Mouse (Mus musculus) MEL (cell line): ENCODE results near the gene 4921539E11Rik.

Experiments
- BHLHE40 ChIP-seq: IDR thresholded peaks from 2 replicates; pipeline ENCODE4 v1.6.1; 2012; ENCODE audit warnings: low read depth, mild to moderate bottlenecking, inconsistent platforms, low read length, improper control_type of control experiment, borderline replicate concordance
- CTCF ChIP-seq, 3 experiments: IDR thresholded peaks in 2 of 3; conservative IDR thresholded peaks in 1 of 3; 2 replicates each; pipeline ENCODE4 v1.5.1; 2011 to 2012; ENCODE audit warnings: low read length in 3 of 3, low read depth in 2 of 3, mild to moderate bottlenecking in 2 of 3, improper control_type of control experiment in 1 of 3, inconsistent platforms in 1 of 3, mixed read lengths in 1 of 3, moderate library complexity in 1 of 3; ENCODE audit not compliant: control insufficient read depth in 1 of 3, insufficient read depth in 1 of 3, poor library complexity in 1 of 3, severe bottlenecking in 1 of 3
- EP300 ChIP-seq, 2 experiments: IDR thresholded peaks; 2 replicates each; pipeline ENCODE4 v1.6.1; 2011; ENCODE audit warnings: improper control_type of control experiment in 2 of 2, low read length in 2 of 2, low read depth in 1 of 2, mild to moderate bottlenecking in 1 of 2
- GATA1 ChIP-seq: IDR thresholded peaks from 2 replicates; pipeline ENCODE4 v1.6.1; 2011; ENCODE audit warnings: low read depth, low read length, improper control_type of control experiment
- HCFC1 ChIP-seq: IDR thresholded peaks from 2 replicates; pipeline ENCODE4 v1.6.1; 2012; ENCODE audit warnings: low read depth, mild to moderate bottlenecking, inconsistent platforms, low read length, improper control_type of control experiment, moderate library complexity
- MAFK ChIP-seq: IDR thresholded peaks from 2 replicates; pipeline ENCODE4 v1.6.1; 2011; ENCODE audit warnings: low read depth, mild to moderate bottlenecking, low read length, improper control_type of control experiment, borderline replicate concordance
- POLR2A ChIP-seq, 2 experiments: IDR thresholded peaks; 2 replicates each; pipeline ENCODE4 v1.6.1; 2011 to 2012; ENCODE audit warnings: low read length in 2 of 2, mild to moderate bottlenecking in 2 of 2, control low read depth in 1 of 2, improper control_type of control experiment in 1 of 2, low read depth in 1 of 2, moderate library complexity in 1 of 2; ENCODE audit not compliant: control insufficient read depth in 1 of 2, insufficient read depth in 1 of 2, poor library complexity in 1 of 2
- POLR2AphosphoS5 ChIP-seq: IDR thresholded peaks from 2 replicates; pipeline ENCODE4 v1.6.1; 2012; ENCODE audit warnings: low read depth, borderline replicate concordance, mild to moderate bottlenecking, inconsistent platforms, low read length, moderate library complexity, mixed read lengths
- RAD21 ChIP-seq: IDR thresholded peaks from 2 replicates; pipeline ENCODE4 v1.6.1; 2011; ENCODE audit warnings: mild to moderate bottlenecking, low read depth, low read length, improper control_type of control experiment
- USF1 ChIP-seq: IDR thresholded peaks from 2 replicates; pipeline ENCODE4 v1.6.1; 2014; ENCODE audit warnings: low read depth, mild to moderate bottlenecking, inconsistent platforms, low read length, improper control_type of control experiment, moderate library complexity
- USF2 ChIP-seq, 2 experiments: IDR thresholded peaks; 2 replicates each; pipeline ENCODE4 v1.6.1; 2011 to 2012; ENCODE audit warnings: improper control_type of control experiment in 2 of 2, low read length in 2 of 2, borderline replicate concordance in 1 of 2, inconsistent platforms in 1 of 2, low read depth in 1 of 2, mild to moderate bottlenecking in 1 of 2; ENCODE audit not compliant: insufficient read depth in 1 of 2
- ZMIZ1 ChIP-seq: IDR thresholded peaks from 2 replicates; pipeline ENCODE4 v1.6.1; 2012; ENCODE audit warnings: low read depth, mild to moderate bottlenecking, inconsistent platforms, low read length, improper control_type of control experiment, moderate library complexity
- ZNF384 ChIP-seq: IDR thresholded peaks from 2 replicates; pipeline ENCODE4 v1.6.1; 2012; ENCODE audit warnings: low read depth, mild to moderate bottlenecking, inconsistent platforms, low read length, improper control_type of control experiment

DNA sequence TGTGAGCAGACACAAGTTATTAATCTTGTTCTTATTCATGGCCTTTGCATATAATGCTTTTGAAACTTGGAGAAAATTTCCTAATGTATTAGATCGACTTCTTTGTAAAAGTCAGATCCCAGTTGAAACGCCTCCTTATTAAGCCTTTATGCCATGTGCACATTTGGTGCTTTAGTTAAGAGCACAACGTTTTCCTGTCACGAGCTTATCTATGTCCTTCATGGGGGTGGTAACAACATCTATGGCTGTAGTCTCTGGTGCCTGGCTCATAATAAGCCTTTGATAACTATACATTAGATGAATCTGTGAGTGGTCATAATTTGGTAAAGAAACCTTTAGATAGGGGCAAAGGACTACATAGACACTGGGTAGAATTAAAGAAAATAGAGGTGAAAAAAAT lies 36.8 kb downstream of the 4921539E11Rik start:
- TF ChIP-seq CTCF (IDR thresholded peaks at IDR 0.05 in 2 of 3, conservative IDR thresholded peaks at IDR 0.05 in 1 of 3; ENCODE audit: control insufficient read depth in 1 of 3, insufficient read depth in 1 of 3, low read depth in 2 of 3, low read length in 3 of 3, poor library complexity in 1 of 3, severe bottlenecking in 1 of 3): no peak
- peak; percentile 72 for TF ChIP-seq GATA1
- no peak for TF ChIP-seq POLR2A (IDR thresholded peaks at IDR 0.05; ENCODE audit: control insufficient read depth in 1 of 2, insufficient read depth in 1 of 2, low read depth in 1 of 2, low read length in 2 of 2, poor library complexity in 1 of 2)
- no peak for TF ChIP-seq POLR2AphosphoS5
- peak; percentile 39; the same call in 1 of the 2 replicates for TF ChIP-seq BHLHE40
- peak; percentile 63 to 75 for TF ChIP-seq EP300 (IDR thresholded peaks at IDR 0.05; ENCODE audit: low read depth in 1 of 2, low read length in 2 of 2)
- TF ChIP-seq ZNF384: no peak
- TF ChIP-seq HCFC1: no peak
- no peak for TF ChIP-seq USF2 (IDR thresholded peaks at IDR 0.05; ENCODE audit: borderline replicate concordance in 1 of 2, insufficient read depth in 1 of 2, low read depth in 1 of 2, low read length in 2 of 2)
- TF ChIP-seq RAD21: no peak
- TF ChIP-seq MAFK: no peak
- no peak for TF ChIP-seq USF1
- no peak for TF ChIP-seq ZMIZ1
